Mouse (Mus musculus) spleen, adult 2 months (tissue): ENCODE data around the gene Pcbp3.

Experiments
- CTCF ChIP-seq: fragments of 200-500 bp; IDR thresholded peaks from 2 replicates; pipeline ENCODE4 v1.5.1; 2011; ENCODE audit warnings: mild to moderate bottlenecking, inconsistent platforms; ENCODE audit not compliant: insufficient read depth, insufficient read length, insufficient replicate concordance; ENCODE audit errors: extremely low read depth
- POLR2A ChIP-seq: fragments of 200-500 bp; IDR thresholded peaks from 2 replicates; pipeline ENCODE4 v1.6.1; 2011; ENCODE audit warnings: low read depth, low read length, inconsistent platforms

- TF ChIP-seq CTCF (no peak), POLR2A (no peak)
Measured at GRCm38 (mm10) chr10:76816436-76816835, 145.3 kb downstream of the Pcbp3 start.
